Mouse (Mus musculus): ENCODE results near the gene Rps19bp1. TPM values are rescaled to one million over a fixed set of nuclear protein-coding genes. Genes with fewer than 3 reads are reported as not detected.

Gene Rps19bp1
- total RNA-seq (2021): 10 to 100 TPM; 35.7 to 41.1 TPM
- long read RNA-seq, experiment 1, transcript Rps19bp1-201 (4 exons, 838 nt): major isoform, 33 of 37 reads
- long read RNA-seq, experiment 1, partial matches to known transcripts: 3 of 37 reads
- long read RNA-seq, experiment 1, other reads (novel, unspliced or antisense): 0 of 37 reads
- long read RNA-seq, experiment 2, transcript Rps19bp1-201 (4 exons, 838 nt): major isoform, 42 of 47 reads
- long read RNA-seq, experiment 2, partial matches to known transcripts: 2 of 47 reads
- long read RNA-seq, experiment 2, other reads (novel, unspliced or antisense): 1 of 47 reads

DNA sequence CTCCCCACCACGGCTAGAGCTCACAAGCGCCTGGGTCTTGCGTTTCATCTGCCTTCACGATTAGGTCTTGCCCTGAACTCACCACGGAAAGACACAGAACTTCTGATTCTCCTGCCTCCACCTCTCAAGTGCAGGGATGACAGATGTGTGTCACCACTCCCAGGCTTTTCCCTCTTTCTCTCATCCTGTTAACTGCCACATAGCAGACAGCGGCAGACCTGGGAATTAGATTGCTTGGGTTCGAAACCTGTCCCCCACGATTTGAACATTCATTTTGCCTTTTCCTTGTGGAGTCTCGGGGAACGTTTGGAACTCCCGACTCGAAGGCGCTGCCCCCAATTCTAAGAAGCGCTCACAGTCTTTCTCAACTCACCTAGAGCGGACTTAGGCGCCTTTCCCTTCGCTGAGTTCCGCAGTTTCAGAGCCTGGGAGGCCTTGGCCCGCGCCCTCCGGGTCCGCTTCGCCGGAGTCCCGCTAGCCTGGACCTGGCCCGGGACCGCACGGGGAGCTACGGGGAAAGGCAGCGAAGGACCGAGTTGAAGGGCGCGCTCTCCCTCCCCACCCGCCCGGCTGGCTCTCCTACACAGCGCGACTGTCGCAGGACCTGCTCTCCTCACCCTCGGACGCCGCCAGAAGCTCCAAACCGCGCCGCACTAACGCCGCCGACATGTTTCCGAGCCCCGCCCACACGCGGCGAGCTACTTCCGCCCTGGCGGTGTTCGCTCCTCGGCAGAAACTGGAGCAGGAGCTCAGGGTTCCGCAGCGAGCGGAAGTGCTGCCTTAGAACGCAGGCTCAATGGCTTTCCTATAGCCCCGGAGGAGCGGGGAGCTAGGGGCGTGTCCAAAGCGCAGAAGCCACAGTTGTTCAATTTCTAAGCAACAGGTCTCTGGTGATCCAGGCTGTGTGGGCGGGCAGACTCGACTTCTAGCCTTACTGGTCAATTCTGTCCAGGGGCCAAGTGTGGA lies at the start of gene Rps19bp1:
Rps19bp1 (minus strand) TSS at position 706 of the 966 bp plus-strand sequence.
- DNase-seq (ENCODE audit: low spot score in 2 of 2): peak; percentile 65 to 78

GRCm38 (mm10) chr15:80306146-80306545 lies 42.0 kb upstream of the Rps19bp1 start:
- no peak for DNase-seq (ENCODE audit: low spot score in 2 of 2)

GRCm38 (mm10) chr15:80304188-80304587 lies 40.1 kb upstream of the Rps19bp1 start:
- no peak for DNase-seq (ENCODE audit: low spot score in 2 of 2)

DNA sequence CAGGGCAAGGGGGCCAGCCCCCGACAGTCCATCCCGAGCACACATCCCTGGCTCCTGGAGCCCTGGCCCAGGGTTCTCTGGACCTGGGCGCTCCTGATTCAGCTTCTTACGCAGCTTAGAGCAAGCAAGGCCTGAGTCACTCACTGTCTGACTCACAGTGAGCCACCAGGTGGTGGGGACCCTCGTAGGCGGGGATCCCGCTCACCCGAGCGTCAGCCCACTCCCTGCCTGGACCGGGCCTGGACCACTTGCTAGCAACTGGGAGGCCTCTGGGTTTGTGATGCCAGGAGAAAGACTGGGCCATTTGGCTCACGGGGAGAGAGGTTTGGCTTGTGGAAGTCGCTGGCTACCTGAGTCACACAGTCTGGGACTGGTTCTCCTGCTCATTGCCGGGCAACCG lies 39.7 kb upstream of the Rps19bp1 start:
- DNase-seq (ENCODE audit: low spot score in 2 of 2): no peak

DNA sequence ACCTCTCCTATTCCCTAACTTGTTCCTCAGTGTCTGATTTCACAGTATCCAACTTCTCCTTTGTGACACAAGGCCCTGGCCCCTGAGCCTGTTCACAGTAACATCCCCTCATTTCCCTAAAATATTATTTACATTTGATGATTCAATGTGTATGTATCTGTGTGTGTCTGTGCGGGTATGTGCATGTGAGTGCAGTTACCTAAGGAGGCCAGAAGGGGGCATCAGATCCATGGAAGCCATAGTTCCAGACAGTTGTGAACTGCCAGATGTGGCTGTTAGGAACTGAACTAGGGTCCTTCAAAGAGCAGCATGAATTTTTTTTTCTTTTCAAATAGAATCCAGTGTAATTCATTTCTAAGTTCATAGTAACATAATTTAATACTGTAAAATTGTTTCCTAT lies 33.0 kb upstream of the Rps19bp1 start:
- DNase-seq (ENCODE audit: low spot score in 2 of 2): no peak

DNA sequence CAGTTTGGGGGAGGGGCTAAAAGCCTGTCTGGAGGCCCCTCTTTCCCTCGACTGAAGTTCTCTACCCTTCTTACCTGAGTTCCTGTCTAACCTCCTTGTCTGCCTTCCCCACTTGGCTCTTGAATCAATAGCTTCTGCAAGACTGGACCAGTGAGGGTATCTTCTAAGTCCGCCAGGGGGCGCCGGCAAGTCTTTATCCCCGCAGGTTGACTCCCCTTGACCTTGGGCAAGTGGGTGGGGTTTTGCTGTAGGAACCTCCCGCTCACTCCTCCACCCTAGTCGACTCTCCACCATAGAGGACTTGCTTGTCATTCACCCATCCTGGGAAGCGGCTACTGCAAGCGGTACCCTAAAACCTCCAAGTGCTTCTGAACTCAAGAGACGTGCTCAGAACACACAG lies 25.3 kb upstream of the Rps19bp1 start:
- peak; percentile 36 to 49 for DNase-seq (ENCODE audit: low spot score in 2 of 2)

DNA sequence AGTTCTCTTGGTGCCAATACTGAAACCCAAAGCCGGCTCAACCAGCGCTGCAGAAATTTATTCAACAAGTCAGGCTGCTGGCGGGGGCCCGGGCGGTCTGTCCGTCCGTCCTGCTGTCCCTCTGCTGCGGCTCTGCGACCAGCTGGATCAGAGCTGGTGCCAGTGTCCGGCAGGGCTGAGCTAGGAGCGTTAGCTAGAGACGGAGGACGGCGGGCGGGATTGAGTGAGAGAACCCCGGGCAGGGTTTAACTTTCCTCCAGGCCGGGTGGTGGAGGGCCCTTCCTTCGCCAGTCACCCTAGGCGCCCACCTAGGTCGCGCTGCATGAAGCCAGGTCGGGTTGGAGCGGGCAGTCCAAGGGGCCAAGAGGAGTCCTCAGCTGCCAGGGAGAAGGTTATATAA lies 23.9 kb upstream of the Rps19bp1 start:
- no peak for DNase-seq (ENCODE audit: low spot score in 2 of 2)

DNA sequence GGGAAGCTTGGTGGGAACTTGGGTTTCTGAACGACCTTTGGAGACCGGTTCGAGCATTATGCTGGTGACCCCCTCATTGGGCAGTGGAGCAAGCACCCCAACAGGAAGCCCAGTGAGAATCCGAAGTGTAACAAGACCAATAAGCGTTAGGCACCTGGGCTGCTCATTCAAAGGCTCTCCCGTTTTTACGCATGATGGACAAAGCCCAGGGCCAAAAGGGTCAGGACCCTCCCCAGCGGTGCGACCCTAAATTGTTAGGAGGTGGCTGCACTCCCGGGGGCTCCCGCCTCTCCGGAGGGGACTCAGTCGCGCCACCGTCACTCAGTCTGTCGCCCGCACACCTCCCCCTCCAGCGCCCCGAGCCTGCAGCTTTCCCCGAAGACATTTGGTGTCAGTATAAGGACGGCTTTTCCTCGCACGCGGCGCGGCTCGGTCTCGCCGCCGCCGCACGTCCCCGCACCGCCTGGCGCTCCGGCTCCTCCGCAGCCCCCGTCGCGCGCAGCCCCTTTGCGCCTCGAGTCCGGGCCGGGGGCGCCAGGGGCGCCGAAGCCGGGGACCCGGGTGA lies 22.8 kb upstream of the Rps19bp1 start, which contains the start of gene Cacna1i:
Cacna1i (plus strand) TSS at position 388 of the 565 bp plus-strand sequence.
- no peak for DNase-seq (ENCODE audit: low spot score in 2 of 2)

- no peak for DNase-seq (ENCODE audit: low spot score in 2 of 2)
These were observed 16.5 kb upstream of the Rps19bp1 start for GRCm38 (mm10) chr15:80280646-80281045.

GRCm38 (mm10) chr15:80279053-80279452 lies 14.9 kb upstream of the Rps19bp1 start:
- DNase-seq (ENCODE audit: low spot score in 2 of 2): no peak

- DNase-seq (ENCODE audit: low spot score in 2 of 2): no peak
These were observed 14.1 kb upstream of the Rps19bp1 start for GRCm38 (mm10) chr15:80278121-80278759.

DNA sequence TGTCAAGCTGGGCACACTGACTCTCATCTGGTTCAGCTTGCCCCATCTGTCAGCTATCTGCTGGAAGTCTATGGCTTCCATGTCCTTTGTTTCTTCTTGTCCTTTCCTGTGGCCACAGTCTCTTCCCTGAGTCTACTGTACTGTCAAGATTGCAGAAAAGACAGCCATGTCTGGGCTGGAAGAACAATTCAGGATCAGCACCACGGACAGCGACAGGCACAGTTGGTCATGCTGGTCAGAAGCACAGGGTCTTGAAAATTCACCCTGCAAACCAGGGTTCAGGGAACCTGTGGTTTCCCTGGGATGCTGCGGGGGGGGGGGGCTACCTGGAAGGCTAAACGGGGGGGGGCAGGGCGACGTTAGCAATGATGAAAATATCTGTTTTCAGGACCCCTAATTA lies 13.5 kb upstream of the Rps19bp1 start:
- no peak for DNase-seq (ENCODE audit: low spot score in 2 of 2)

GRCm38 (mm10) chr15:80277107-80277506 lies 13.0 kb upstream of the Rps19bp1 start:
- DNase-seq (ENCODE audit: low spot score in 2 of 2): no peak

- no peak for DNase-seq (ENCODE audit: low spot score in 2 of 2)
These were observed 7.8 kb upstream of the Rps19bp1 start for GRCm38 (mm10) chr15:80271858-80272396.

DNA sequence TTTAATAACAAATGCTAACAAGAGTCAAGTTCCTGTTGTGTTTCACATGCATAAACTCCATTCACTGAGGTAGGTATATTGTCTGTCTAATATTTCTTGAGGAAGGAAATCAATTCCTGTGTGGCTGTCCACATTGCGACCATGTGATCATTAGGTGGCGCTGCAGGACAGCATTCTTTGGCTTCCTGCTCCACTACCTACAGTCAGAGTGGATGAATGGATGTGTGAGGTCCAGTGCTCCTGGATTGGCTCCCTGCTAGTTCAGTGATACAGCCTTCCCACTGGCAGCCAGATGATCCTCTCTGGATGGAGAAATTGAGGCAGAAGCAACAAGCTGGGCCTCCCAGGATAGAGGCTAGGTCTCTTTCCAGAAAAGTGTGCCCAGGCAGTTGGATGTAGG lies 2.2 kb upstream of the Rps19bp1 start:
- peak in 1 of 2 experiments; percentile 57 for DNase-seq (ENCODE audit: low spot score in 2 of 2)

DNA sequence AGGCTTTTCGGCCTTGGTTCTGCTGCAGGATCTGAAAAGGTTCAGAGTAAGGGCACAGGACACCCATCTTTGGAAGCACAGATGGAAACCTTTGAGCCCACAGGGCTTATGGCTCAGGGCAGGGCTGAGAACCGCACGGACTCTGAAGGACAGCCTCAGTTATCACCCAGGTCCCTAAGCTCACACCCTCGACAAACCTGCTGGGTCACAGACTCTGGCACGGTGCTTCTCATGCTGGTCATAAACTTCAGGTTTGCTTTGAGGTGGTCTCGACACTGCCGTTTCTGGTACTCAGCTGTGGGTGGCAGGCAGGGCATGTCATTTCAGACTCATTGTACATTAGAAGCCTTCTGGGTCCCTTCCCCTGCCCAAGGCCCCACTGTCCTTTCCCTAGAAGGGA lies 3.0 kb downstream of the Rps19bp1 start:
- DNase-seq (ENCODE audit: low spot score in 2 of 2): no peak

GRCm38 (mm10) chr15:80260677-80261076 lies 3.4 kb downstream of the Rps19bp1 start:
- DNase-seq (ENCODE audit: low spot score in 2 of 2): peak; percentile 60 to 78

GRCm38 (mm10) chr15:80259406-80260045 lies 4.6 kb downstream of the Rps19bp1 start:
- DNase-seq (ENCODE audit: low spot score in 2 of 2): no peak

DNA sequence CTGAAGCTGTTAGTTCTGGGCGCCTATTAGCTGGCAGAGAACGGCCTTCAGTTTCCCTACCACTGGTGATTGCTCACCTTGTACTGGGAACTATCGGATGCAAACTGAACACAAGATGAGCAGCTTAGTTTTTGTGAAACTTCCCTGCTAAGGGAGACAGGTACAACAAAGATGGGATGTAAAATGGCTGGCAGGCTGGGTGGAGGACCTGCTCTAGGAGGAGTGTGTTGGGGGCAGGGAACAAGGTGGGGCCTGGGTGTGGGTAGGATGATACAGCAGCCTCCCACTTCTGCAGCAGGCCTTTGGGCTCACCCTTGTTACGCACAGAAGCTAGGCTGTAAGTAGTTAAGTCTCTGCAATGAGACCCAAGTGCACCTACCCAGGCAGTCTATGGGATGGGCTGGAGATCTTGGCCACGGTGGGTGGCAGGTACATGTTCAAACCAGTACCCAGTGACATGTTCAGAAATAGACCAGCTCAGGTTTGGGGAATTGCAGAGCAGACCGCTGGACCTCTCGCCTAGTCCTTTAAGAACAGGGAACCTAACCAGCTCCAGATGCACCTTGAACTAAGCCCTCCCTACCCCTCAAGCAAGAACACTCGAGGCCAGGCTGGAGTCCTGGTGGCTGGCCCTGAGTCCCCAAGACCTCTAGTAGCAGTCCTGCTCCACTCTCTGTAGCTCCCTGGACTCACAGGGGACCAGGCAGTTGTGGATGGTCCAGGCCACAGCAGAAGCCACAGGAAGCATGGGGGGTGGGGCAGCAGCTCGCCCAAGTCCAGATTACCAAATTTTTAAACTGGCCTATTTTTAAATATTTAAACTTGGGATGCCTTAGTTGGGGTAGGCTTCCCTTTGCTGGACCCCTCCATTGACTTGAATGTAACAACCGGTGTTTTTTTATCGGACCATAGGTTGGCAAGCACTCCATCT lies 5.6 kb downstream of the Rps19bp1 start:
- DNase-seq (ENCODE audit: low spot score in 2 of 2): no peak
